9 mouse cellular contexts compared by ENCODE assay signal in genomic region chr9:75653981-75654911, GRCm38 (mm10). TPM values are rescaled to one million over a fixed set of nuclear protein-coding genes. Genes with fewer than 3 reads are reported as not detected.
DNase-seq lines count a peak whose midpoint lies in the region; ATAC-seq and TF ChIP-seq lines count a peak whose summit lies in the region.
"Had no signal": no experiment of that assay in that cellular context is flagged by ENCODE, and none has a peak within 500 bp of the region (broad histone marks: within the 10 kb centered on the region; RNA-seq: fewer than 3 reads in every experiment).

No protein-coding gene starts in this region.

- peak; percentile 58 for DNase-seq in lung, embryonic 14.5 days
- no peak for DNase-seq in lung, postnatal 14 days
- peak; percentile 54 for DNase-seq in gastrocnemius, postnatal 25 days
- no peak for DNase-seq in spleen, postnatal 14 days (ENCODE audit: low spot score in 2 of 2)
- DNase-seq in layer of hippocampus, adult 11-12 months (ENCODE audit: low spot score), result no peak
- DNase-seq: lung, postnatal 10 days had no signal

- WGBS in lung, embryonic 14.5 days, result 6% methylated on average over 12 of the region's 12 CpGs
- 45% methylated on average over 12 of the region's 12 CpGs for WGBS in embryonic facial prominence, embryonic 12.5 days
- WGBS in intestine, embryonic 16.5 days, result 25% methylated on average over 12 of the region's 12 CpGs

- no peak overlapping the region for H3K4me3 ChIP-seq in lung, embryonic 14.5 days (ENCODE audit: low read depth, low read length)
- no peak overlapping the region for H3K4me3 ChIP-seq in embryonic facial prominence, embryonic 12.5 days
- H3K4me3 ChIP-seq in intestine, embryonic 16.5 days (ENCODE audit: low read length), result no peak overlapping the region

- ATAC-seq in lung, embryonic 14.5 days (ENCODE audit: insufficient read depth), result peak; percentile 68; the same call in 1 of the 2 replicates
- peak; percentile 35; the same call in 1 of the 2 replicates for ATAC-seq in embryonic facial prominence, embryonic 12.5 days (ENCODE audit: insufficient number of reproducible peaks, insufficient read depth, low FRiP score, low TSS enrichment)
- ATAC-seq in intestine, embryonic 16.5 days, result peak; percentile 50; the same call in 1 of the 2 replicates

- no peaks in the 10 kb centered on the region; the same call in 1 of the 2 replicates for H3K4me1 ChIP-seq in lung, embryonic 14.5 days (ENCODE audit: insufficient read depth)
- peaks cover 7% of the 10 kb centered on the region; the same call in 1 of the 2 replicates for H3K4me1 ChIP-seq in embryonic facial prominence, embryonic 12.5 days
- peaks cover 3% of the 10 kb centered on the region; the same call in 1 of the 2 replicates for H3K4me1 ChIP-seq in intestine, embryonic 16.5 days (ENCODE audit: control insufficient read depth, insufficient read depth, low read length)

- H3K9ac ChIP-seq in lung, embryonic 14.5 days, result no peak overlapping the region
- no peak overlapping the region for H3K9ac ChIP-seq in embryonic facial prominence, embryonic 12.5 days
- no peak overlapping the region for H3K9ac ChIP-seq in intestine, embryonic 16.5 days (ENCODE audit: low read depth, low read length)

- H3K27ac ChIP-seq in lung, embryonic 14.5 days (ENCODE audit: low read depth), result no peak overlapping the region; the same call in 1 of the 2 replicates
- peak overlapping the region; percentile 46; the same call in 1 of the 2 replicates for H3K27ac ChIP-seq in embryonic facial prominence, embryonic 12.5 days
- H3K27ac ChIP-seq in intestine, embryonic 16.5 days (ENCODE audit: low read length), result no peak overlapping the region

- H3K4me2 ChIP-seq in lung, embryonic 14.5 days, result no peak overlapping the region
- no peak overlapping the region for H3K4me2 ChIP-seq in embryonic facial prominence, embryonic 12.5 days (replicated peaks)
- H3K4me2 ChIP-seq in intestine, embryonic 16.5 days (ENCODE audit: low read depth, low read length), result no peak overlapping the region

- no peaks in the 10 kb centered on the region for H3K9me3 ChIP-seq in lung, embryonic 14.5 days (ENCODE audit: low read depth, low read length)
- no peaks in the 10 kb centered on the region for H3K9me3 ChIP-seq in embryonic facial prominence, embryonic 12.5 days
- H3K9me3 ChIP-seq in intestine, embryonic 16.5 days (ENCODE audit: control insufficient read depth, low read length), result no peaks in the 10 kb centered on the region

- no peaks in the 10 kb centered on the region for H3K36me3 ChIP-seq in lung, embryonic 14.5 days (ENCODE audit: insufficient read depth)
- no peaks in the 10 kb centered on the region for H3K36me3 ChIP-seq in embryonic facial prominence, embryonic 12.5 days
- H3K36me3 ChIP-seq in intestine, embryonic 16.5 days (ENCODE audit: control insufficient read depth, insufficient read depth, low read length), result no peaks in the 10 kb centered on the region

- no peaks in the 10 kb centered on the region for H3K27me3 ChIP-seq in lung, embryonic 14.5 days (ENCODE audit: insufficient read depth, low read length)
- H3K27me3 ChIP-seq in embryonic facial prominence, embryonic 12.5 days, result no peaks in the 10 kb centered on the region
- H3K27me3 ChIP-seq in intestine, embryonic 16.5 days (replicated peaks; ENCODE audit: control insufficient read depth, insufficient read depth, low read length), result no peaks in the 10 kb centered on the region

- TF ChIP-seq CTCF in lung, embryonic 14.5 days (IDR thresholded peaks at IDR 0.05; ENCODE audit: low read depth), result no peak

RNA-seq across cellular contexts. Expression of gene Lysmd2, which starts 28.7 kb away (rescaled TPM):
- 29.8 and 30.0 TPM in 2 replicates for polyA plus RNA-seq in lung, embryonic 14.5 days (2014; fragmentation: Nextera tagmentation; extraction: Ambion mirVana)
- 28.5 and 28.6 TPM in 2 replicates for polyA plus RNA-seq in embryonic facial prominence, embryonic 12.5 days (2016; fragmentation: Nextera tagmentation; extraction: Ambion mirVana)
- total RNA-seq in gastrocnemius, postnatal 25 days (2021), result 1 to 10 TPM; 4.9 to 7.3 TPM
- polyA plus RNA-seq in intestine, embryonic 16.5 days (2015; fragmentation: Nextera tagmentation; extraction: Ambion mirVana), result 15.9 and 18.7 TPM in 2 replicates

RNA-seq across cellular contexts. Expression of gene Scg3, which starts 29.6 kb away (rescaled TPM):
- polyA plus RNA-seq in lung, embryonic 14.5 days (2014; fragmentation: Nextera tagmentation; extraction: Ambion mirVana), result 0.39 and 0.53 TPM in 2 replicates
- 8.5 and 10.8 TPM in 2 replicates for polyA plus RNA-seq in embryonic facial prominence, embryonic 12.5 days (2016; fragmentation: Nextera tagmentation; extraction: Ambion mirVana)
- total RNA-seq in gastrocnemius, postnatal 25 days (2021), result 1 to 10 TPM; 2.2 to 2.3 TPM
- polyA plus RNA-seq in intestine, embryonic 16.5 days (2015; fragmentation: Nextera tagmentation; extraction: Ambion mirVana), result 8.2 and 8.5 TPM in 2 replicates
- total RNA-seq: hematopoietic stem cell, adult 5-6 weeks had no signal

RNA-seq across cellular contexts. Expression of gene Tmod2, which starts 43.1 kb away (rescaled TPM):
- polyA plus RNA-seq in lung, embryonic 14.5 days (2014; fragmentation: Nextera tagmentation; extraction: Ambion mirVana), result 8.0 and 9.5 TPM in 2 replicates
- 36.0 and 40.1 TPM in 2 replicates for polyA plus RNA-seq in embryonic facial prominence, embryonic 12.5 days (2016; fragmentation: Nextera tagmentation; extraction: Ambion mirVana)
- total RNA-seq in gastrocnemius, postnatal 25 days (2021), result 1 to 10 TPM; 4.9 to 8.9 TPM
- polyA plus RNA-seq in intestine, embryonic 16.5 days (2015; fragmentation: Nextera tagmentation; extraction: Ambion mirVana), result 10.7 and 16.2 TPM in 2 replicates
- total RNA-seq: hematopoietic stem cell, adult 5-6 weeks had no signal

Comparison
In these comparisons a context has a peak if more than half of its experiments do, and no peak if none do; other contexts are left out.
1. DNase-seq: peak in lung, embryonic 14.5 days (single experiment) and gastrocnemius, postnatal 25 days (single experiment); none in lung, postnatal 14 days (single experiment), spleen, postnatal 14 days (0 of 2) and layer of hippocampus, adult 11-12 months (single experiment).
2. Peak in every context shown above with its lines, with median percentiles within 50 percentile points of each other: ATAC-seq.